Mouse (Mus musculus): ENCODE data around the gene Zdhhc18.

GRCm38 (mm10) chr4:133680206-133680786 lies 30.3 kb upstream of the Zdhhc18 start:
- no peak for TF ChIP-seq GATA1 (IDR thresholded peaks at IDR 0.05; ENCODE audit: borderline replicate concordance, low read length)
- no peak for TF ChIP-seq FLI1 (IDR thresholded peaks at IDR 0.05; ENCODE audit: low read length)
